Mouse (Mus musculus): ENCODE measurements around the gene Ano9.

Gene Ano9

GRCm38 (mm10) chr7:141117636-141118035 lies at the start of gene Ano9:
TSS of gene Ano9 (minus strand) at chr7:141117806.
- TF ChIP-seq GATA4 (IDR thresholded peaks at IDR 0.05; ENCODE audit: insufficient replicate concordance, low read length) = no peak

GRCm38 (mm10) chr7:141164850-141165249 lies 47.2 kb upstream of the Ano9 start:
- no peak for TF ChIP-seq GATA4 (IDR thresholded peaks at IDR 0.05; ENCODE audit: insufficient replicate concordance, low read length)

GRCm38 (mm10) chr7:141164397-141164796 lies 46.8 kb upstream of the Ano9 start:
- TF ChIP-seq GATA4 (IDR thresholded peaks at IDR 0.05; ENCODE audit: insufficient replicate concordance, low read length) = no peak

GRCm38 (mm10) chr7:141155362-141155761 lies 37.8 kb upstream of the Ano9 start:
- no peak for TF ChIP-seq GATA4 (IDR thresholded peaks at IDR 0.05; ENCODE audit: insufficient replicate concordance, low read length)

- no peak for TF ChIP-seq GATA4 (IDR thresholded peaks at IDR 0.05; ENCODE audit: insufficient replicate concordance, low read length)
Observed at GRCm38 (mm10) chr7:141148639-141149038, 31.0 kb upstream of the Ano9 start.

GRCm38 (mm10) chr7:141147044-141147443 lies 29.4 kb upstream of the Ano9 start:
- TF ChIP-seq GATA4 (IDR thresholded peaks at IDR 0.05; ENCODE audit: insufficient replicate concordance, low read length) = no peak

- TF ChIP-seq GATA4 (IDR thresholded peaks at IDR 0.05; ENCODE audit: insufficient replicate concordance, low read length) = no peak
Observed at GRCm38 (mm10) chr7:141146043-141146595, 28.5 kb upstream of the Ano9 start.

GRCm38 (mm10) chr7:141145403-141145802 lies 27.8 kb upstream of the Ano9 start:
- no peak for TF ChIP-seq GATA4 (IDR thresholded peaks at IDR 0.05; ENCODE audit: insufficient replicate concordance, low read length)

- TF ChIP-seq GATA4 (IDR thresholded peaks at IDR 0.05; ENCODE audit: insufficient replicate concordance, low read length) = no peak
Observed at GRCm38 (mm10) chr7:141144650-141145049, 27.0 kb upstream of the Ano9 start.

- no peak for TF ChIP-seq GATA4 (IDR thresholded peaks at IDR 0.05; ENCODE audit: insufficient replicate concordance, low read length)
Observed at GRCm38 (mm10) chr7:141143861-141144260, 26.3 kb upstream of the Ano9 start.

- TF ChIP-seq GATA4 (IDR thresholded peaks at IDR 0.05; ENCODE audit: insufficient replicate concordance, low read length) = no peak
Observed at GRCm38 (mm10) chr7:141143112-141143511, 25.5 kb upstream of the Ano9 start.

- TF ChIP-seq GATA4 (IDR thresholded peaks at IDR 0.05; ENCODE audit: insufficient replicate concordance, low read length) = no peak
Observed at GRCm38 (mm10) chr7:141141326-141141725, 23.7 kb upstream of the Ano9 start.

GRCm38 (mm10) chr7:141131904-141132755 lies 14.5 kb upstream of the Ano9 start:
- TF ChIP-seq GATA4 (IDR thresholded peaks at IDR 0.05; ENCODE audit: insufficient replicate concordance, low read length) = no peak

- no peak for TF ChIP-seq GATA4 (IDR thresholded peaks at IDR 0.05; ENCODE audit: insufficient replicate concordance, low read length)
Observed at GRCm38 (mm10) chr7:141131024-141131820, 13.6 kb upstream of the Ano9 start.

GRCm38 (mm10) chr7:141123517-141123856 lies 5.9 kb upstream of the Ano9 start:
- no peak for TF ChIP-seq GATA4 (IDR thresholded peaks at IDR 0.05; ENCODE audit: insufficient replicate concordance, low read length)

Measured in liver, adult (tissue).